ENCODE assay signal across 8 mouse cellular contexts in the genomic region with DNA sequence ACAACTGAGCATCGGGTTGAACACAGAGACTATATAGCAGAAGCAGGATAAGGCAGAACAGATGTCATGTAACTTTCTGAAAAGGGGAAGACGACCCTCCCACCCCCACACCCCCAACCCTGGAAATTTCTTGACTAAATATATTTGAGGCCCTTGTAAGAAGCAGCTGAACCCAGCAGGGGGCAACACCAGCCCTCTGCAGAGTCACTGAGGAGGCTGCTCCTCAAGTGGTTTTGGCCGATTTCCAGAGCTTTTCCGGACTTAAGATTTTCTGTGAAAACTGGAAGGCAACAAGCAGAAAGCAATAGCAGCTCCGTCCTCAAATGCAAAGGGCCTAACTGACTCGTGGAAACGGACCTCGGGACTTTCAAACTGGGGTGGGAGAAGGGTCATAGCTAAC. TPM values are rescaled to one million over a fixed set of nuclear protein-coding genes. Genes with fewer than 3 reads are reported as not detected.
DNase-seq lines count a peak whose midpoint lies in the region; ATAC-seq and TF ChIP-seq lines count a peak whose summit lies in the region.

No protein-coding gene starts in this region.

- no peaks in the 10 kb centered on the region for H3K27me3 ChIP-seq in neural tube, embryonic 11.5 days (ENCODE audit: control insufficient read depth, insufficient read depth, low read length)
- no peaks in the 10 kb centered on the region for H3K27me3 ChIP-seq in kidney, embryonic 16.5 days (ENCODE audit: insufficient read depth, low read length)
- no peaks in the 10 kb centered on the region for H3K27me3 ChIP-seq in stomach, postnatal 0 days (ENCODE audit: control insufficient read depth, insufficient read depth, low read length)

- H3K27ac ChIP-seq in neural tube, embryonic 11.5 days (ENCODE audit: low read depth, low read length) = no peak overlapping the region
- H3K27ac ChIP-seq in kidney, embryonic 16.5 days (ENCODE audit: low read length) = no peak overlapping the region
- no peak overlapping the region for H3K27ac ChIP-seq in stomach, postnatal 0 days (replicated peaks)

- no peak overlapping the region for H3K4me2 ChIP-seq in neural tube, embryonic 11.5 days (ENCODE audit: low read depth)
- peak overlapping the region; percentile 47 for H3K4me2 ChIP-seq in kidney, embryonic 16.5 days (replicated peaks; ENCODE audit: low read depth, low read length)
- H3K4me2 ChIP-seq in stomach, postnatal 0 days (replicated peaks; ENCODE audit: low read depth) = peak overlapping the region; percentile 44

- H3K4me3 ChIP-seq in neural tube, embryonic 11.5 days (ENCODE audit: low read depth, low read length) = no peak overlapping the region
- H3K4me3 ChIP-seq in kidney, embryonic 16.5 days (ENCODE audit: low read length) = peak overlapping the region; percentile 18; the same call in 1 of the 2 replicates
- H3K4me3 ChIP-seq in stomach, postnatal 0 days (ENCODE audit: low read depth, low read length) = 0 out of 2 replicates have a peak overlapping the region, but pooled peaks have one; percentile 18

- WGBS in neural tube, embryonic 11.5 days = 47% methylated on average over 8 of the region's 8 CpGs
- WGBS in kidney, embryonic 16.5 days = 23% methylated on average over 8 of the region's 8 CpGs
- WGBS in stomach, postnatal 0 days = 16% methylated on average over 8 of the region's 8 CpGs

- no peaks in the 10 kb centered on the region for H3K36me3 ChIP-seq in neural tube, embryonic 11.5 days (ENCODE audit: control insufficient read depth, insufficient read depth, low read length)
- H3K36me3 ChIP-seq in kidney, embryonic 16.5 days (ENCODE audit: insufficient read depth, low read length) = no peaks in the 10 kb centered on the region
- H3K36me3 ChIP-seq in stomach, postnatal 0 days (ENCODE audit: control insufficient read depth, insufficient read depth, low read length) = no peaks in the 10 kb centered on the region

- no peaks in the 10 kb centered on the region for H3K9me3 ChIP-seq in neural tube, embryonic 11.5 days (ENCODE audit: control insufficient read depth, low read length)
- no peaks in the 10 kb centered on the region for H3K9me3 ChIP-seq in kidney, embryonic 16.5 days (ENCODE audit: low read length)
- no peaks in the 10 kb centered on the region for H3K9me3 ChIP-seq in stomach, postnatal 0 days (ENCODE audit: control insufficient read depth, low read length)

- TF ChIP-seq CTCF in stomach, postnatal 0 days (IDR thresholded peaks at IDR 0.05; ENCODE audit: low read depth) = peak; percentile 79

- no peaks in the 10 kb centered on the region for H3K4me1 ChIP-seq in neural tube, embryonic 11.5 days (ENCODE audit: control insufficient read depth, insufficient read depth, low read length)
- H3K4me1 ChIP-seq in kidney, embryonic 16.5 days (ENCODE audit: insufficient read depth, low read length) = no peaks in the 10 kb centered on the region
- H3K4me1 ChIP-seq in stomach, postnatal 0 days (replicated peaks; ENCODE audit: control insufficient read depth, insufficient read depth) = no peaks in the 10 kb centered on the region

- no peak overlapping the region for H3K9ac ChIP-seq in neural tube, embryonic 11.5 days (ENCODE audit: low read length)
- H3K9ac ChIP-seq in kidney, embryonic 16.5 days (replicated peaks; ENCODE audit: low read length) = peak overlapping the region; percentile 52; the same call in 1 of the 2 replicates
- H3K9ac ChIP-seq in stomach, postnatal 0 days (ENCODE audit: low read length) = 0 out of 2 replicates have a peak overlapping the region, but pooled peaks have one; percentile 27

- TF ChIP-seq EP300 in stomach, postnatal 0 days (optimal IDR thresholded peaks at IDR 0.05) = no peak

- peak; percentile 38 for DNase-seq in neural tube, embryonic 11.5 days (ENCODE audit: low spot score)
- no peak for DNase-seq in neural tube, embryonic 10.5 days (ENCODE audit: extremely low spot score, low spot score)
- DNase-seq in adrenal gland, postnatal 36 days = peak; percentile 43 to 69
- peak; percentile 48 for DNase-seq in lung, postnatal 25 days (ENCODE audit: low spot score)
- peak; percentile 72 for DNase-seq in stomach, postnatal 0 days (ENCODE audit: low spot score)
- no peak for DNase-seq in spleen, postnatal 14 days (ENCODE audit: low spot score in 2 of 2)

- no peak for ATAC-seq in neural tube, embryonic 11.5 days (ENCODE audit: insufficient read depth, low FRiP score, low TSS enrichment)
- peak; percentile 65 for ATAC-seq in granulocyte monocyte progenitor cell, adult 5-6 weeks (replicated peaks; ENCODE audit: poor library complexity, severe bottlenecking)
- ATAC-seq in kidney, embryonic 16.5 days (ENCODE audit: low FRiP score, low TSS enrichment) = peak; percentile 49; the same call in 1 of the 2 replicates
- 0 out of 2 replicates have a peak, but pooled peaks have one; percentile 21 for ATAC-seq in stomach, postnatal 0 days (ENCODE audit: low FRiP score, low TSS enrichment)

RNA-seq across cellular contexts. Expression of a gene that starts 11.4 kb away (rescaled TPM):
- polyA plus RNA-seq in neural tube, embryonic 11.5 days (2014; fragmentation: Nextera tagmentation; extraction: Ambion mirVana) = 0.11 TPM in 1 of 2 replicates, not detected in the other
- not detected for total RNA-seq in adrenal gland, postnatal 36 days (2021)
- total RNA-seq in granulocyte monocyte progenitor cell, adult 5-6 weeks (2014; fragmentation: Nextera tagmentation) = not detected in 2 replicates
- total RNA-seq in granulocyte monocyte progenitor cell, adult 5-6 weeks (2017) = not detected in 2 replicates
- polyA plus RNA-seq in kidney, embryonic 16.5 days (2015; fragmentation: Nextera tagmentation; extraction: Ambion mirVana) = 0.23 TPM in 1 of 2 replicates, not detected in the other
- polyA plus RNA-seq in stomach, postnatal 0 days (2015; fragmentation: Nextera tagmentation; extraction: Ambion mirVana) = 0.07 and 0.12 TPM in 2 replicates

RNA-seq across cellular contexts. Expression of a gene that starts 13.0 kb away (rescaled TPM):
- 3.2 and 3.3 TPM in 2 replicates for polyA plus RNA-seq in neural tube, embryonic 11.5 days (2014; fragmentation: Nextera tagmentation; extraction: Ambion mirVana)
- 10 to 100 TPM; 29.3 to 33.2 TPM for total RNA-seq in adrenal gland, postnatal 36 days (2021)
- total RNA-seq in granulocyte monocyte progenitor cell, adult 5-6 weeks (2014; fragmentation: Nextera tagmentation) = 22.9 and 31.6 TPM in 2 replicates
- total RNA-seq in granulocyte monocyte progenitor cell, adult 5-6 weeks (2017) = 33.2 and 44.3 TPM in 2 replicates
- 8.8 and 9.6 TPM in 2 replicates for polyA plus RNA-seq in kidney, embryonic 16.5 days (2015; fragmentation: Nextera tagmentation; extraction: Ambion mirVana)
- 7.6 and 12.4 TPM in 2 replicates for polyA plus RNA-seq in stomach, postnatal 0 days (2015; fragmentation: Nextera tagmentation; extraction: Ambion mirVana)

RNA-seq across cellular contexts. Expression of a gene that starts 20.9 kb away (rescaled TPM):
- polyA plus RNA-seq in neural tube, embryonic 11.5 days (2014; fragmentation: Nextera tagmentation; extraction: Ambion mirVana) = 99.3 and 109 TPM in 2 replicates
- 10 to 100 TPM; 30.0 to 44.4 TPM for total RNA-seq in adrenal gland, postnatal 36 days (2021)
- 31.0 and 34.8 TPM in 2 replicates for total RNA-seq in granulocyte monocyte progenitor cell, adult 5-6 weeks (2014; fragmentation: Nextera tagmentation)
- 53.7 and 66.1 TPM in 2 replicates for total RNA-seq in granulocyte monocyte progenitor cell, adult 5-6 weeks (2017)
- polyA plus RNA-seq in kidney, embryonic 16.5 days (2015; fragmentation: Nextera tagmentation; extraction: Ambion mirVana) = 96.5 and 98.1 TPM in 2 replicates
- 131 and 136 TPM in 2 replicates for polyA plus RNA-seq in stomach, postnatal 0 days (2015; fragmentation: Nextera tagmentation; extraction: Ambion mirVana)

RNA-seq across cellular contexts. Expression of a gene that starts 41.5 kb away (rescaled TPM):
- polyA plus RNA-seq in neural tube, embryonic 11.5 days (2014; fragmentation: Nextera tagmentation; extraction: Ambion mirVana) = 56.8 and 57.6 TPM in 2 replicates
- total RNA-seq in adrenal gland, postnatal 36 days (2021) = 10 to 100 TPM; 45.6 to 51.1 TPM
- 61.6 and 62.4 TPM in 2 replicates for total RNA-seq in granulocyte monocyte progenitor cell, adult 5-6 weeks (2014; fragmentation: Nextera tagmentation)
- total RNA-seq in granulocyte monocyte progenitor cell, adult 5-6 weeks (2017) = 124 and 206 TPM in 2 replicates
- 46.8 and 56.7 TPM in 2 replicates for polyA plus RNA-seq in kidney, embryonic 16.5 days (2015; fragmentation: Nextera tagmentation; extraction: Ambion mirVana)
- polyA plus RNA-seq in stomach, postnatal 0 days (2015; fragmentation: Nextera tagmentation; extraction: Ambion mirVana) = 32.6 and 44.7 TPM in 2 replicates

RNA-seq across cellular contexts. Expression of a gene that starts 41.5 kb away (rescaled TPM):
- 48.3 and 53.3 TPM in 2 replicates for polyA plus RNA-seq in neural tube, embryonic 11.5 days (2014; fragmentation: Nextera tagmentation; extraction: Ambion mirVana)
- 10 to 100 TPM; 37.0 to 44.1 TPM for total RNA-seq in adrenal gland, postnatal 36 days (2021)
- total RNA-seq in granulocyte monocyte progenitor cell, adult 5-6 weeks (2014; fragmentation: Nextera tagmentation) = 47.9 and 49.7 TPM in 2 replicates
- total RNA-seq in granulocyte monocyte progenitor cell, adult 5-6 weeks (2017) = 25.9 and 34.5 TPM in 2 replicates
- polyA plus RNA-seq in kidney, embryonic 16.5 days (2015; fragmentation: Nextera tagmentation; extraction: Ambion mirVana) = 64.4 and 66.3 TPM in 2 replicates
- 37.8 and 40.6 TPM in 2 replicates for polyA plus RNA-seq in stomach, postnatal 0 days (2015; fragmentation: Nextera tagmentation; extraction: Ambion mirVana)

Comparison
In these comparisons a context has a peak if more than half of its experiments do, and no peak if none do; other contexts are left out.
1. DNase-seq: peak in neural tube, embryonic 11.5 days (single experiment), adrenal gland, postnatal 36 days (2 of 2), lung, postnatal 25 days (single experiment) and stomach, postnatal 0 days (single experiment); none in neural tube, embryonic 10.5 days (single experiment) and spleen, postnatal 14 days (0 of 2).